Mouse (Mus musculus) ES-E14 (cell line): Measurements from ENCODE around the gene Serpine3. TPM values are rescaled to one million over a fixed set of nuclear protein-coding genes. Genes with fewer than 3 reads are reported as not detected.
A peak's percentile ranks its signal among the peaks of the same experiment; 100 is the strongest.

Experiments used
- DNase-seq: peaks from one replicate; pipeline ENCODE4 v3.0.0-alpha.2; 2013; ENCODE audit warnings: low read depth, low spot score
- H3K27ac ChIP-seq: 2 replicates; pipeline ENCODE4 v1.5.1; 2012; ENCODE audit warnings: low read depth, mild to moderate bottlenecking, low read length, moderate library complexity, mixed read lengths; ENCODE audit not compliant: poor library complexity, insufficient read depth, severe bottlenecking
- H3K36me3 ChIP-seq: 2 replicates; pipeline ENCODE4 v1.6.1; 2012; ENCODE audit warnings: mild to moderate bottlenecking, low read length, moderate library complexity, mixed read lengths; ENCODE audit not compliant: control insufficient read depth, poor library complexity, insufficient read depth, severe bottlenecking
- H3K4me1 ChIP-seq, 2 experiments: fragments of 150-350 bp in 1 of 2; sonication (generic) in 1 of 2; 2 replicates each; pipeline ENCODE4 v1.6.1; 2012; ENCODE audit warnings: low read length in 2 of 2, mild to moderate bottlenecking in 1 of 2, mixed read lengths in 1 of 2; ENCODE audit not compliant: control insufficient read depth in 2 of 2, insufficient read depth in 2 of 2, poor library complexity in 1 of 2
- H3K4me3 ChIP-seq, 2 experiments: fragments of 150-350 bp in 1 of 2; sonication (generic) in 1 of 2; 2 replicates each; pipeline ENCODE4 v1.5.1; 2012; ENCODE audit warnings: low read length in 2 of 2, low read depth in 1 of 2, mild to moderate bottlenecking in 1 of 2, mixed read lengths in 1 of 2; ENCODE audit not compliant: insufficient read depth in 1 of 2, poor library complexity in 1 of 2, severe bottlenecking in 1 of 2
- H3K9ac ChIP-seq: 2 replicates; pipeline ENCODE4 v1.6.1; 2012; ENCODE audit warnings: low read depth, mild to moderate bottlenecking, low read length, mixed read lengths; ENCODE audit not compliant: poor library complexity, insufficient read depth, severe bottlenecking
- H3K9me3 ChIP-seq: fragments of 150-350 bp; sonication (generic); 2 replicates; pipeline ENCODE4 v1.6.1; 2012; ENCODE audit warnings: low read depth, mild to moderate bottlenecking, low read length; ENCODE audit not compliant: control insufficient read depth, insufficient read depth
- CHD2 ChIP-seq: IDR thresholded peaks from 2 replicates; pipeline ENCODE4 v1.6.1; 2014; ENCODE audit warnings: mild to moderate bottlenecking, low read depth, low read length, inconsistent platforms
- HCFC1 ChIP-seq: IDR thresholded peaks from 2 replicates; pipeline ENCODE4 v1.6.1; 2012; ENCODE audit warnings: low read length, inconsistent platforms, borderline replicate concordance; ENCODE audit not compliant: insufficient read depth
- MAFK ChIP-seq: IDR thresholded peaks from 2 replicates; pipeline ENCODE4 v1.6.1; 2014; ENCODE audit warnings: mild to moderate bottlenecking, low read depth, low read length, inconsistent platforms; ENCODE audit not compliant: insufficient read depth
- ZC3H11A ChIP-seq: IDR thresholded peaks from 2 replicates; pipeline ENCODE4 v1.6.1; 2012; ENCODE audit warnings: low read depth, mild to moderate bottlenecking, inconsistent platforms, low read length, borderline replicate concordance
- ZNF384 ChIP-seq: IDR thresholded peaks from 2 replicates; pipeline ENCODE4 v1.6.1; 2012; ENCODE audit warnings: low read depth, low read length, inconsistent platforms
- in situ Hi-C, 2 experiments: fragments of 600-800 bp; cut with MboI; formaldehyde crosslinking; loops; one replicate each; pipeline ENCODE4 v1.15.1; 2025; ENCODE audit warnings: low sequenced_read_pairs in 2 of 2, inconsistent platforms in 1 of 2; ENCODE audit not compliant: unreplicated experiment in 2 of 2
- total RNA-seq: library from RNA; depleted of rRNA; stranded (reverse); fragments of 300-350 nt; gene quantifications from 2 replicates; pipeline ENCODE4 v1.2.3, GENCODE M21; 2012

The Serpine3 gene
- total RNA-seq, 1 experiment: not detected

- H3K4me3 ChIP-seq: no peak overlapping the region
- no peaks in the 10 kb centered on the region for H3K36me3 ChIP-seq
- DNase-seq: no peak
- no peak overlapping the region for H3K27ac ChIP-seq
- peaks cover 0 to 3% of the 10 kb centered on the region in 2 experiments; a peak in 1 of 4 replicates for H3K4me1 ChIP-seq
- H3K9me3 ChIP-seq: no peaks in the 10 kb centered on the region
- in situ Hi-C loops: no loop called here
- no peak overlapping the region for H3K9ac ChIP-seq
- TF ChIP-seq HCFC1 (no peak), MAFK (no peak), ZC3H11A (no peak), CHD2 (no peak), ZNF384 (no peak)
Measured at GRCm38 (mm10) chr14:62662381-62662780, 1.1 kb upstream of the Serpine3 start.

DNA sequence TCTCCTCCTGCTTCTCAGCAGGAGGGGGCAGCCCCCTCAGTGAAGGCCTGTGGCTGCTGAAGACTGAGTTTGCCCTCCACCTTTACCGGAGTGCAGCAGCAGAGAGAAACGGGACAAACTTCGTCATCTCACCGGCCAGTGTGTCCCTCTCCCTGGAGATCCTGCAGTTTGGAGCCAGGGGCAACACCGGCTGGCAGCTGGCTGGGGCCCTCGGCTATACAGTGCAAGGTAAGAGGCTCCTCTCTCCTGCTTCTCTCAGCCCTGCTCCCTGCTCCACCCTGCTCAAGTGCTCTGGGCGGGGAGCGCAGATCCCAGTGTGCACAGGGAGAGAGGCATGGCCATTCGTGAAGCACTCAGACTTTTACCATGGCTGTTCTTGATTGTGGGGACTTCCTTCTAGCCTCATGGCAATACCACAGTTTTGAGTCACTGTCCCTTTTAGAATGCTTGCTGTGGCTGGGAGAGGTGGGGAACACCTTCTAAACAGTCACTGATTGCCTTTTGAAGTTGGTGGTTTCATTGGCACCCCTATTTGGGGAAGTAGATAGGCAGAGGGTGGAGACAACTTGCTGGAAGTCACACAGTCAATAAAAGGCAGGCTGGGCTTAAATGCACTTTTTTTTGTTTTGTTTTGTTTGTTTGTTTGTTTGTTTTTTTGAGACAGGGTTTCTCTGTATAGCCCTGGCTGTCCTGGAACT lies 1.7 kb downstream of the Serpine3 start:
- in situ Hi-C loops: no loop called here
- no peaks in the 10 kb centered on the region for H3K9me3 ChIP-seq
- H3K9ac ChIP-seq: no peak overlapping the region; the same call in 1 of the 2 replicates
- H3K4me3 ChIP-seq: peak overlapping the region in 1 of 2 experiments; percentile 50; a peak in 2 of 4 replicates
- no peak overlapping the region for H3K27ac ChIP-seq
- no peak for TF ChIP-seq ZC3H11A
- TF ChIP-seq HCFC1: no peak
- no peak for TF ChIP-seq CHD2
- no peak for TF ChIP-seq ZNF384
- no peaks in the 10 kb centered on the region for H3K36me3 ChIP-seq
- H3K4me1 ChIP-seq: peaks cover 0 to 3% of the 10 kb centered on the region in 2 experiments; a peak in 1 of 4 replicates
- no peak for DNase-seq

GRCm38 (mm10) chr14:62673646-62674045 lies 10.2 kb downstream of the Serpine3 start:
- TF ChIP-seq ZC3H11A: no peak
- no peak for TF ChIP-seq ZNF384
- TF ChIP-seq CHD2: no peak
- no peak for TF ChIP-seq HCFC1
- TF ChIP-seq MAFK: no peak
- Histone ChIP-seq H3K27ac (no peak overlapping the region), H3K4me3 (no peak overlapping the region), H3K4me1 (no peaks in the 10 kb centered on the region), H3K9ac (no peak overlapping the region), H3K9me3 (no peaks in the 10 kb centered on the region), H3K36me3 (no peaks in the 10 kb centered on the region; the same call in 1 of the 2 replicates)
- in situ Hi-C loops: no loop called here
- no peak for DNase-seq

DNA sequence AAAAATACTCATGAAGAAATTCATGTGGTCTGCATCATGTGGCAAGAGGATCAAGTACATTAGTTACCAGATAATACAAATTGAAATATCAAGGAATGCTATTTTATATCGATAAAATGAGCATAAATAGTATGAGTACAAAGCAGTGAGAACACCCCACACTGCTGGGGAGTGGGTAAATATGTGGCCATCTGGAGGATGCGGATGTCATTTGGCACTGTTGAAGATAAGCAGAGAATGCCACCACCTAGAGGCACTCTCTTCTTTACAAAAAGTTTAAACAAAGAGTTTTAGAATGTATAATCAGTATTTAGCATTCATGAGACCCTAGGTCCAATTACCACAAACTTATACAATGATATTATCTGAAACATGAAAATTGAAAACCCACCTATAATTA lies 54.7 kb downstream of the Serpine3 start:
- H3K9me3 ChIP-seq: no peaks in the 10 kb centered on the region
- in situ Hi-C loops: no loop called here
- no peaks in the 10 kb centered on the region for H3K4me1 ChIP-seq
- peaks cover 5% of the 10 kb centered on the region; the same call in 1 of the 2 replicates for H3K36me3 ChIP-seq
- no peak overlapping the region for H3K4me3 ChIP-seq
- no peak overlapping the region for H3K9ac ChIP-seq
- H3K27ac ChIP-seq: no peak overlapping the region
- DNase-seq: no peak
- TF ChIP-seq HCFC1 (no peak), ZNF384 (no peak), ZC3H11A (no peak), CHD2 (no peak), MAFK (no peak)

DNA sequence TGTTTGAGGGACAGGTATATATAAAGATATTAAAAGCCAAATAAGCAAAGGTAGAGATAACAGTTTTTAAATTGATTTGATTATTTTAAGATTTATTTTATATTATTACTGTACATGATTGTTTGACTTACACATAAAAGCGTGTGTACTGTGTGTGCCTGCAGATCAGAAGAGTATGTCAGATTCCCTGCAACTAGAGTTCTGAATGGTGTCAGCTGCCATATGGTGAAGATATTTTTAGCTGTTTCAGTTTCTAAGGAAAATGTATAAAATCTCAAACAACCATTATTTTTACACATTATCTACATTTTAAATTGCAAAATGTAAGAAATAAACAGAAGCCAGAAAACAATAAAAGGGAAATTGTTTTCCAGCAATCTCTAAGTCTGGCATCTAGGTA lies 58.2 kb downstream of the Serpine3 start:
- no peak overlapping the region for H3K4me3 ChIP-seq
- in situ Hi-C loops: no loop called here
- TF ChIP-seq ZNF384 (no peak), MAFK (no peak), CHD2 (no peak), ZC3H11A (no peak), HCFC1 (no peak)
- peaks cover under 1% of the 10 kb centered on the region; the same call in 1 of the 2 replicates for H3K36me3 ChIP-seq
- H3K9ac ChIP-seq: no peak overlapping the region
- no peaks in the 10 kb centered on the region for H3K9me3 ChIP-seq
- H3K4me1 ChIP-seq: no peaks in the 10 kb centered on the region
- H3K27ac ChIP-seq: no peak overlapping the region
- no peak for DNase-seq
